Mouse (Mus musculus) limb, embryonic 11.5 days (tissue): ENCODE data around the gene Lypd6b. TPM values are rescaled to one million over a fixed set of nuclear protein-coding genes. Genes with fewer than 3 reads are reported as not detected.
A peak's percentile ranks its signal among the peaks of the same experiment; 100 is the strongest.

Source experiments
- ATAC-seq: fragments of 200-750 bp; cut with Nextera tagmentation; 2 replicates; pipeline ENCODE4 v1.8.0; 2017; ENCODE audit warnings: low read depth; ENCODE audit not compliant: insufficient number of reproducible peaks, low FRiP score, low TSS enrichment
- DNase-seq: peaks from one replicate; pipeline ENCODE4 v3.0.0-alpha.2; 2015; ENCODE audit warnings: low spot score
- H3K27ac ChIP-seq: fragments of 300-500 bp; sonication (generic); replicated peaks from 2 replicates; pipeline ENCODE4 v1.5.1; 2014; ENCODE audit warnings: low read depth, mild to moderate bottlenecking, low read length
- H3K27me3 ChIP-seq: fragments of 300-500 bp; sonication (generic); 2 replicates; pipeline ENCODE4 v1.6.1; 2014; ENCODE audit warnings: mild to moderate bottlenecking, low read length, mixed read lengths; ENCODE audit not compliant: control insufficient read depth, insufficient read depth
- H3K36me3 ChIP-seq: fragments of 300-500 bp; sonication (generic); 2 replicates; pipeline ENCODE4 v1.6.1; 2014; ENCODE audit warnings: mild to moderate bottlenecking, low read length, moderate library complexity, mixed read lengths; ENCODE audit not compliant: control insufficient read depth, insufficient read depth
- H3K4me1 ChIP-seq: fragments of 300-500 bp; sonication (generic); 2 replicates; pipeline ENCODE4 v1.6.1; 2014; ENCODE audit warnings: low read length, mixed read lengths; ENCODE audit not compliant: control insufficient read depth, insufficient read depth
- H3K4me2 ChIP-seq: fragments of 300-500 bp; sonication (generic); 2 replicates; pipeline ENCODE4 v1.6.1; 2014; ENCODE audit warnings: low read depth, mild to moderate bottlenecking, moderate library complexity; ENCODE audit not compliant: severe bottlenecking
- H3K4me3 ChIP-seq: fragments of 300-500 bp; sonication (generic); 2 replicates; pipeline ENCODE4 v1.5.1; 2014; ENCODE audit warnings: low read depth, low read length
- H3K9ac ChIP-seq: fragments of 300-500 bp; sonication (generic); 2 replicates; pipeline ENCODE4 v1.6.1; 2014; ENCODE audit warnings: mild to moderate bottlenecking, low read length
- H3K9me3 ChIP-seq: fragments of 300-500 bp; sonication (generic); 2 replicates; pipeline ENCODE4 v1.6.1; 2016; ENCODE audit warnings: low read length; ENCODE audit not compliant: control insufficient read depth
- WGBS: fragments of 180-500 bp; shearing (Covaris S2); extraction: QIAGEN DNeasy Blood & Tissue Kit; methylation state at CpG from one replicate; pipeline ENCODE4 v1.1.7; 2014; 5-methylcytosine and 5-hydroxymethylcytosine counted together
- polyA plus RNA-seq: library from polyadenylated mRNA; unstranded; fragments of >200 nt; fragmentation: Nextera tagmentation; extraction: Ambion mirVana; gene quantifications from 2 replicates; pipeline ENCODE4 v1.2.1, GENCODE M21; 2014

Gene Lypd6b
- polyA plus RNA-seq, 1 experiment from 2014 or later: 6.6 TPM

DNA sequence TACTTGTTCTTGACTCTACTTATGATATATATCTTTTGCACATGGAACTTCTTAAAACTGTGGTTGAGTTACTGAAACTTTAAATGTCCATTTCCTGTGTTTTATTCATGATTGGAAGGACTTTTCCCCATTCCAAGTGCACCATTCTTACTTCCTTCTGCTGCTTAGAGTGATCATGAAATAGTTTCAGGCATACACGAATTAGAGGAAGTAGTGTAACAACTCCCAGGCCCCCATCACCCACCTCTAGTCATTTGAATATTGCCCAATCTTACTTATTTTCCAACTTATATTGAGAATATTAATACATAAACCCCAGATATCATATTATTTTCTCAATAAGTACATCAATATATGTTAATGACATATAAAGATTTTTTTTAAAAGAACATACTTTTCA lies 139.9 kb downstream of the Lypd6b start:
- H3K4me1 ChIP-seq: no peaks in the 10 kb centered on the region
- no peaks in the 10 kb centered on the region for H3K9me3 ChIP-seq
- H3K27ac ChIP-seq: no peak overlapping the region
- no peaks in the 10 kb centered on the region for H3K36me3 ChIP-seq
- no peak for ATAC-seq
- H3K9ac ChIP-seq: no peak overlapping the region
- no peak for DNase-seq
- WGBS: 72% methylated on average over 1 of the region's 1 CpGs
- no peak overlapping the region for H3K4me3 ChIP-seq
- no peaks in the 10 kb centered on the region for H3K27me3 ChIP-seq
- H3K4me2 ChIP-seq: no peak overlapping the region

DNA sequence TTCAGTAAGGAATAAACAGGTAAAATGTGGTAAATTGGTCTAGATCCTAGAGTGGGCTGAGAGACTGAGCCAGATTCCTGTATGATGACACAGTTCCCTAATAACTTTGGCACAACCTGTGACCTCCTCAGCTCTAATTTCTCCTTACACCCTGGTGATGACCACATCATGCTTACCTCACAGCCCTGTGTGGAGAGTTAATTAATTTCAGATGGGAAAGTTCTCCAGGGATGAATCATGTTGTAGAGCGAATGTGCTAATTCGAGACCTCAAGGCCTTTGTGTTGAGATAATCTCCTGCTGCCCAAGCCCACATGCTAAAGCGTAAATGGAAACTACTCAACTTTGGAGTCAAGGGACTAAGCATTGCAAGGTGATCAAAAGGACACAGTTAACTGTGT lies 142.4 kb downstream of the Lypd6b start:
- DNase-seq (no peak), ATAC-seq (no peak)
- H3K36me3 ChIP-seq: no peaks in the 10 kb centered on the region
- H3K27ac ChIP-seq: no peak overlapping the region
- no peaks in the 10 kb centered on the region for H3K27me3 ChIP-seq
- H3K4me1 ChIP-seq: no peaks in the 10 kb centered on the region
- WGBS: 85% methylated on average over 3 of the region's 3 CpGs
- no peak overlapping the region for H3K9ac ChIP-seq
- no peaks in the 10 kb centered on the region for H3K9me3 ChIP-seq
- H3K4me3 ChIP-seq: no peak overlapping the region
- no peak overlapping the region for H3K4me2 ChIP-seq

DNA sequence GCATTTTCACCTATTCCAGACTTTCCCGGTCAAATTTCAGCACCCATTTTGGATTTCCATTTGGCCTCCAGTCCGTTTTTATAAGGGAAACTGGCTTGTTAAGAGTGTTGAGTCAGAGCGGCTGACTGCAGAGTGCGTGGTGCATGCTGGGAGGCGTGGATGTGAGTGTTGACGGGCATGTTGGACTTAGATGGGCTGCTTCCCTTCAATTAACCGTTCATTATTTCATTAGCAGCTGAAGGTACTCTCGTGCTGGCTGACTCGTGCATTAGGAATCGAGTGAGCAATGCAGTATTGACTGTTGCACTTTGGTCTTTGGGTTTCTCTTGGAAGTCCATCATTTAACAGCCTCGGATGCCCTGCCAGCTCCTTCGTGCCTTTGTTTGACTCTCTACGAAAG lies 150.1 kb downstream of the Lypd6b start:
- WGBS: 64% methylated on average over 13 of the region's 13 CpGs
- Histone ChIP-seq H3K4me1 (no peaks in the 10 kb centered on the region), H3K4me2 (no peak overlapping the region), H3K27ac (no peak overlapping the region), H3K4me3 (no peak overlapping the region), H3K9ac (no peak overlapping the region), H3K36me3 (no peaks in the 10 kb centered on the region), H3K9me3 (no peaks in the 10 kb centered on the region), H3K27me3 (no peaks in the 10 kb centered on the region)
- DNase-seq: peak; percentile 39
- no peak for ATAC-seq

DNA sequence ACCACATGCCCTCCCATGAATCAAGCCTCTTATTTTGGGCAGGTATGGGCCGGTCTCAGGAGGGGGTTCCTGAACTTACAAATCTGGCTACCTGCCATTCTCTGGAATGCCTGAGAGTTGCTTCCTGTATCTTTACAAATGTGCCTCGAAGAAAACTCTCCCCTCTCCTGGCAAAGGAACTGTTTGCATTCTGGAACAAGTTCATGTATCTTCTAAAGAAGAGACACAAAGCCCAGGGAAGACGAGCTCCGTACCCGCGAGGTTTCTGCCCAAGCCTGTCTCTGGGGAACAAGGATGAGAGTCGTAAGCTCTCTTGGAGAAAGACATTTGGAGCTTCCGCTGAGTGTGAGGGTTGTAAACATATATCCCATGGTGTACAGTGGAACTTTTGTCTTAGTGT lies 150.8 kb downstream of the Lypd6b start:
- Histone ChIP-seq H3K27ac (no peak overlapping the region), H3K27me3 (no peaks in the 10 kb centered on the region), H3K9ac (no peak overlapping the region), H3K4me3 (no peak overlapping the region), H3K4me2 (no peak overlapping the region), H3K36me3 (no peaks in the 10 kb centered on the region), H3K4me1 (no peaks in the 10 kb centered on the region), H3K9me3 (no peaks in the 10 kb centered on the region)
- ATAC-seq: no peak
- DNase-seq: no peak
- WGBS: 85% methylated on average over 8 of the region's 8 CpGs

DNA sequence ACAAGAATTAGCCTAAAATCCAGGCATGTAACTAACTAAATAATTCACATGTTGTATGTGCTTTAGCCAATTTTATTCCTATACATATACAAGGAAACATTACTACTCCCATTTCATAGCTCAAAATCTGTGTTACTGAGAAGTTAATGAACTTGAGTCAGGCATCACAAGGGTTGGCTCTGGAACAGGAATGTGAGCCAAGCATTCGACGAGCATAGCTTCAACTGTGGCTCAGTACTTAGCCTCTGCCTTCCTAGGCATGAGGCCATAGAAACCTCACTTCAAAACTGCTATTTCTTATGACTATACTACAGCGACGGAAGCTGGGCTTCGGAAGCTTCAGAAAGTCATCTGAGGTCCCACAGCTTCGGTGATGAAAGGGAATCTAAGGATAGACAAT lies 152.9 kb downstream of the Lypd6b start:
- no peaks in the 10 kb centered on the region for H3K27me3 ChIP-seq
- WGBS: 89% methylated on average over 6 of the region's 6 CpGs
- DNase-seq: no peak

DNA sequence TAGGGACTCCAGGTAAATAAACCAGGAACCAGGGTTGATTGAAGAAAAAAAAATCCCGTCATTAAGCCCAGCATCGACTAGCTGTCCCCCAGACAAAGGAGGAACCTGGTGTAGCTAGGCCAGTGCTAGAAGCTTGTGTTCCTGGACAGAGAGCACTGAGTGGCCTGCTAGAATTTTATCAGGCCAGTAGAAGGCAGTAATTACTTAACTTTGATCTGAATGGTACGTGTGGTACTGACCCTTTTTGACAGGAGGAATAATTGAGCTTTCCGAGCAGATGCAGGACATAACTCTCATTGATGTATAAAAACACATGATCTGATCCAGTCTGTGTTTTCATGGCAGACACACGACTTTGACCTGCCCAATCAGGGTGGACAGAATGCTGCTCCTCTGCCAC lies 154.6 kb downstream of the Lypd6b start:
- Histone ChIP-seq H3K9ac (no peak overlapping the region), H3K4me2 (no peak overlapping the region), H3K4me3 (no peak overlapping the region), H3K27ac (no peak overlapping the region), H3K27me3 (no peaks in the 10 kb centered on the region), H3K36me3 (no peaks in the 10 kb centered on the region), H3K4me1 (no peaks in the 10 kb centered on the region), H3K9me3 (no peaks in the 10 kb centered on the region)
- no peak for ATAC-seq
- DNase-seq: no peak
- 56% methylated on average over 5 of the region's 5 CpGs for WGBS

More for the DNA sequence above, 152.9 kb downstream of the Lypd6b start:
- Histone ChIP-seq H3K9me3 (no peaks in the 10 kb centered on the region), H3K4me1 (no peaks in the 10 kb centered on the region), H3K4me2 (no peak overlapping the region), H3K9ac (no peak overlapping the region), H3K36me3 (no peaks in the 10 kb centered on the region), H3K4me3 (no peak overlapping the region), H3K27ac (no peak overlapping the region)
- no peak for ATAC-seq

DNA sequence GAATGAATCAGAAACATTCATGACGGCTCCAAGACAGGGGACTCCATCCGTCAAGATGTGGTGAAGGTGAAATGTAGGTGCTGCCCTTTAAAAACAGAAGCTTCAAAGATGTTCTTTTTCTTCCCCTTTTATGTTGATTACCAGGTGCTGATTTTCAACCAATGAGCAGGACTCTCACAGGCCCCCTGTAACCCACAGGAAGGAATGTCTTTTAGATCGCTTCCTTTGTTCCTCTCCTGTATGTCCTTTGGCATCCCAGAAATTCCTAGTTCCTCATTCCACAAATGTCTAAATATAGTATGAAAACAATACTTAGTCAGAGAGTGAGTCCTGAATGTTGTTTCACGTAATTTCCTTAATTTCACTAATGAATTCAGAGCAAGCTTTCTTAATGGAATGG lies 164.2 kb downstream of the Lypd6b start:
- WGBS: 72% methylated on average over 4 of the region's 4 CpGs
- Histone ChIP-seq H3K27me3 (no peaks in the 10 kb centered on the region), H3K36me3 (no peaks in the 10 kb centered on the region), H3K4me3 (no peak overlapping the region), H3K4me2 (no peak overlapping the region), H3K27ac (no peak overlapping the region), H3K9me3 (no peaks in the 10 kb centered on the region), H3K9ac (no peak overlapping the region), H3K4me1 (no peaks in the 10 kb centered on the region)
- no peak for DNase-seq
- no peak for ATAC-seq

DNA sequence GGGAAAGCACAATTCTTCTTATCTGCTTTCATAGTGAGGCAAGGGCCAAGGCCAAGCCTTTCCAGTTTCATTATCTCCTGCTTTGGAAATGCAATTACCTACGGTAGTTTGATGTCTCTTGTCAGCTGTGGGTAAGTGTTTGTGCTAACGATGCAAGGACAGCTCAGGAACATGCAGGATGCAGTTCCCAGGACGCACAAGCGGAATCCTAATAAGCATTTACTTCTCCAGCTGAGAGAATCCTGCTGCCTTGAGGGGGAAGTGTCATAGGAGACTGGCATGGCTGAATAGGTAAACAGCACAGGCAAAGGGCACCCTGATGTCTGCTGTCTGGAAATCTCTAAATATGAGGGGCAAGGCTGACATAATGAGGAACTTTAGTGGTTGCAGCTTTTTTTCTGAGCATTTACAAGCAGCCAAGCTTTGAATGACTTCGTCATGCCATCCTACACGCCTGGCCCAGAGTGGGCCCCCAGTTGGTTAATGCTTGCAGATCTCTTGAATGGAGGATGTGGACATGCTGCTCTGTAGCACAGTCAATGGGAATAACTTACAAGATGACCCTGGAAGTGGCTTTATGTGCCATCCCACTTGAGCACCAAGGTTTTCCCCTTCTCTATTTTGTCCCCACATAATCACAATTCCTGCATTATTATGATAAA lies 165.3 kb downstream of the Lypd6b start:
- H3K27me3 ChIP-seq: no peaks in the 10 kb centered on the region
- H3K9me3 ChIP-seq: no peaks in the 10 kb centered on the region
- no peak overlapping the region for H3K4me3 ChIP-seq
- 54% methylated on average over 6 of the region's 6 CpGs for WGBS
- H3K4me1 ChIP-seq: no peaks in the 10 kb centered on the region
- ATAC-seq (no peak), DNase-seq (no peak)
- H3K4me2 ChIP-seq: no peak overlapping the region
- no peak overlapping the region for H3K27ac ChIP-seq
- H3K36me3 ChIP-seq: no peaks in the 10 kb centered on the region
- no peak overlapping the region for H3K9ac ChIP-seq

DNA sequence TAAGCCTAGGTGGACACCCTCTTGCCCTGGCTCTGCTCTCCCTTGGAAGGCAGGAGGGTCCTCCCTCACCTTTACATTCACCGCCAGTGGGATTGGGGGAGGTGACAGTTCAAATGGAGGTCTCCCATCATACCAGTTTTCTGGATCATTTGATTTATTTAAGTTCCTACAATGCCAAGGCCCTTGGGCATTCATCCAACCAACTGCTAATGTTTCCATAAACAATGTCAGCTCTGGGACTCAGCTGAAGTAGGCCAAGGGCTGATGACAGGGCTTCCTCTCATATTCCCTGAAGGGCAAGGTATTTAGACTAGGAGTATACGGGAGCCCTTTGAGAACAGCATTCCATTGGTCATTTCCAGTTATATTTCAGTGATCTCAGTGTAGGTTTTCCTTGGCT lies 170.0 kb downstream of the Lypd6b start:
- H3K36me3 ChIP-seq: no peaks in the 10 kb centered on the region
- no peaks in the 10 kb centered on the region for H3K27me3 ChIP-seq
- no peak overlapping the region for H3K4me2 ChIP-seq
- 86% methylated on average over 2 of the region's 2 CpGs for WGBS
- H3K9me3 ChIP-seq: no peaks in the 10 kb centered on the region
- H3K4me1 ChIP-seq: no peaks in the 10 kb centered on the region
- DNase-seq (no peak), ATAC-seq (no peak)
- H3K4me3 ChIP-seq: no peak overlapping the region
- H3K27ac ChIP-seq: no peak overlapping the region
- H3K9ac ChIP-seq: no peak overlapping the region
